Mouse (Mus musculus) testis, adult 2 months (tissue): Measurements from ENCODE around the gene Ngly1. TPM values are rescaled to one million over a fixed set of nuclear protein-coding genes. Genes with fewer than 3 reads are reported as not detected.

Experiments
- H3K27ac ChIP-seq: fragments of 200-500 bp; 2 replicates; pipeline ENCODE4 v1.5.1; 2012; ENCODE audit warnings: low read depth, low read length; ENCODE audit not compliant: control insufficient read depth, insufficient read depth
- H3K27me3 ChIP-seq: fragments of 200-500 bp; 2 replicates; pipeline ENCODE4 v1.6.1; 2012; ENCODE audit warnings: mild to moderate bottlenecking, low read length, moderate library complexity; ENCODE audit not compliant: control insufficient read depth, insufficient read depth
- H3K36me3 ChIP-seq: fragments of 200-500 bp; 2 replicates; pipeline ENCODE4 v1.6.1; 2012; ENCODE audit warnings: mild to moderate bottlenecking, low read length; ENCODE audit not compliant: control insufficient read depth, insufficient read depth
- H3K4me1 ChIP-seq: fragments of 200-500 bp; 2 replicates; pipeline ENCODE4 v1.6.1; 2012; ENCODE audit warnings: low read length; ENCODE audit not compliant: control insufficient read depth, insufficient read depth
- H3K4me3 ChIP-seq: fragments of 200-500 bp; 2 replicates; pipeline ENCODE4 v1.5.1; 2012; ENCODE audit warnings: low read depth, mild to moderate bottlenecking, low read length, moderate library complexity, mixed read lengths; ENCODE audit not compliant: control insufficient read depth
- CTCF ChIP-seq: fragments of 200-500 bp; IDR thresholded peaks from 2 replicates; pipeline ENCODE4 v1.5.1; 2012; ENCODE audit warnings: low read depth, mild to moderate bottlenecking, inconsistent platforms, low read length, moderate library complexity; ENCODE audit not compliant: control insufficient read depth, insufficient read depth, insufficient replicate concordance
- POLR2A ChIP-seq: fragments of 200-500 bp; IDR thresholded peaks from 2 replicates; pipeline ENCODE4 v1.6.1; 2012; ENCODE audit warnings: low read depth, mild to moderate bottlenecking, inconsistent platforms, low read length, moderate library complexity; ENCODE audit not compliant: control insufficient read depth
- polyA plus RNA-seq: library from polyadenylated mRNA; depleted of rRNA; stranded (reverse); fragments of >200 nt; gene quantifications from 2 replicates; pipeline ENCODE4 v1.2.3, GENCODE M21; 2012

The Ngly1 gene
- polyA plus RNA-seq, 1 experiment, result 86.3 TPM

DNA sequence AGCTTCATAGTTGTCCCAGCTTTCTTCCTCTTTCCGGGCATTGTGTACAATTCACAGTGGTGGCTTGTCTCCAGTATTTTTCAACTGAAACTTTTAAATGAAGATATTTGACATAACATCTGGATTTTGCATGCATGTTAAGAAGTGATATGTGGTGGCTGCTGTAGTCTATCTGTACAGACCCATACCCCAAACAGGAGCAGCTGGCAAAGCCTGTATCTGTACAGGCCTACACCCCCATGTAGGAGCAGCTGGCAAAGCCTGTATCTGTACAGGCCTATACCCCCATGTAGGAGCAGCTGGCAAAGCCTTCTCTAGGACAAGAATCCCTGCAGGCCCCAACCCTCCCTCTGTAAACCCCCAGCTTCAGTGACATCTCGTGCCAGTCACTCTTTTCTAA, 65.8 kb downstream of the Ngly1 start:
- no peaks in the 10 kb centered on the region for H3K27me3 ChIP-seq
- TF ChIP-seq CTCF (no peak), POLR2A (no peak)
- H3K27ac ChIP-seq, result no peak overlapping the region
- no peak overlapping the region for H3K4me3 ChIP-seq
- H3K36me3 ChIP-seq, result no peaks in the 10 kb centered on the region
- H3K4me1 ChIP-seq, result no peaks in the 10 kb centered on the region

- Histone ChIP-seq H3K27ac (no peak overlapping the region), H3K36me3 (no peaks in the 10 kb centered on the region), H3K4me1 (no peaks in the 10 kb centered on the region), H3K27me3 (no peaks in the 10 kb centered on the region), H3K4me3 (no peak overlapping the region)
- TF ChIP-seq CTCF (no peak), POLR2A (no peak)
Measured at GRCm38 (mm10) chr14:16316715-16317114, 67.6 kb downstream of the Ngly1 start.

- H3K36me3 ChIP-seq, result no peaks in the 10 kb centered on the region
- no peaks in the 10 kb centered on the region for H3K4me1 ChIP-seq
- H3K4me3 ChIP-seq, result no peak overlapping the region
- no peak overlapping the region for H3K27ac ChIP-seq
- TF ChIP-seq CTCF (no peak), POLR2A (no peak)
- no peaks in the 10 kb centered on the region for H3K27me3 ChIP-seq
Measured at GRCm38 (mm10) chr14:16319818-16320217, 70.7 kb downstream of the Ngly1 start.

- no peaks in the 10 kb centered on the region for H3K4me1 ChIP-seq
- H3K36me3 ChIP-seq, result no peaks in the 10 kb centered on the region
- H3K4me3 ChIP-seq, result no peak overlapping the region
- no peaks in the 10 kb centered on the region for H3K27me3 ChIP-seq
- H3K27ac ChIP-seq, result no peak overlapping the region
- no peak for TF ChIP-seq POLR2A
- TF ChIP-seq CTCF, result no peak
Measured at GRCm38 (mm10) chr14:16324394-16324793, 75.3 kb downstream of the Ngly1 start.

GRCm38 (mm10) chr14:16325208-16325607, 76.1 kb downstream of the Ngly1 start:
- no peak overlapping the region for H3K27ac ChIP-seq
- no peaks in the 10 kb centered on the region for H3K36me3 ChIP-seq
- H3K4me1 ChIP-seq, result no peaks in the 10 kb centered on the region
- H3K27me3 ChIP-seq, result no peaks in the 10 kb centered on the region
- TF ChIP-seq CTCF (no peak), POLR2A (no peak)
- H3K4me3 ChIP-seq, result no peak overlapping the region

DNA sequence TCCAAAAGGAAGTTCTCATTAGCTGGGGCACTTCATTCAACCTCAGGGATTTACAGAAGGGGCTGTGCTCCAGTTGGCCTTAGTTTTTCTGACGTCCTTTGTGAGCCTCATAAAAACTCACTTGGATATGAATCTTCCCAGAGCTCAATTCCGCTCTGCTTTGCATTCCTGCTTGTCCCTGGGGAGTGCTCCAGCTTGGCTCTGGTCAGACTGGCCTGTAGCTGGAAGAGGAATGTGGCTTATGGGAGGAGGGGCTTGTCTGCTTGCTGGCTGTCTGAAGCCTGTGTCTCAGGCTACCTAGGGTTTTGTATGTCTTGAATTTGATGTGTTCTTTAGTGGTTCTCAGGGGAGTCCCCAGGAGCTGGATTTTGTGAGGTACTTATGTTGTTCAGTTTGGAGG, 79.5 kb downstream of the Ngly1 start:
- H3K27ac ChIP-seq, result no peak overlapping the region
- no peak overlapping the region for H3K4me3 ChIP-seq
- no peaks in the 10 kb centered on the region for H3K4me1 ChIP-seq
- H3K27me3 ChIP-seq, result no peaks in the 10 kb centered on the region
- TF ChIP-seq CTCF (no peak), POLR2A (no peak)
- H3K36me3 ChIP-seq, result no peaks in the 10 kb centered on the region

GRCm38 (mm10) chr14:16328959-16329480, 79.9 kb downstream of the Ngly1 start:
- no peak for TF ChIP-seq CTCF
- TF ChIP-seq POLR2A, result no peak
- Histone ChIP-seq H3K4me3 (no peak overlapping the region), H3K4me1 (no peaks in the 10 kb centered on the region), H3K36me3 (no peaks in the 10 kb centered on the region), H3K27ac (no peak overlapping the region), H3K27me3 (no peaks in the 10 kb centered on the region)

- no peak overlapping the region for H3K4me3 ChIP-seq
- H3K27me3 ChIP-seq, result no peaks in the 10 kb centered on the region
- H3K36me3 ChIP-seq, result no peaks in the 10 kb centered on the region
- no peaks in the 10 kb centered on the region for H3K4me1 ChIP-seq
- no peak overlapping the region for H3K27ac ChIP-seq
- no peak for TF ChIP-seq POLR2A
- no peak for TF ChIP-seq CTCF
Measured at GRCm38 (mm10) chr14:16329756-16330155, 80.7 kb downstream of the Ngly1 start.
